Mouse (Mus musculus) G1E (cell line): Measurements from ENCODE around the gene Capzb.

ENCODE experiments used
- CTCF ChIP-seq: IDR thresholded peaks from 2 replicates; pipeline ENCODE4 v1.5.1; 2012; ENCODE audit warnings: low read depth, low read length, inconsistent platforms, mixed read lengths
- GATA1 ChIP-seq: IDR thresholded peaks from 2 replicates; pipeline ENCODE4 v1.6.1; 2012; ENCODE audit warnings: borderline replicate concordance, low read length, inconsistent platforms, mixed read lengths
- GATA2 ChIP-seq: IDR thresholded peaks from 2 replicates; pipeline ENCODE4 v1.6.1; 2012; ENCODE audit warnings: low read depth, low read length, inconsistent platforms, borderline replicate concordance
- TAL1 ChIP-seq: conservative IDR thresholded peaks from 2 replicates; pipeline ENCODE4 v1.6.1; 2012; ENCODE audit warnings: low read depth, low read length, inconsistent platforms, mixed read lengths

DNA sequence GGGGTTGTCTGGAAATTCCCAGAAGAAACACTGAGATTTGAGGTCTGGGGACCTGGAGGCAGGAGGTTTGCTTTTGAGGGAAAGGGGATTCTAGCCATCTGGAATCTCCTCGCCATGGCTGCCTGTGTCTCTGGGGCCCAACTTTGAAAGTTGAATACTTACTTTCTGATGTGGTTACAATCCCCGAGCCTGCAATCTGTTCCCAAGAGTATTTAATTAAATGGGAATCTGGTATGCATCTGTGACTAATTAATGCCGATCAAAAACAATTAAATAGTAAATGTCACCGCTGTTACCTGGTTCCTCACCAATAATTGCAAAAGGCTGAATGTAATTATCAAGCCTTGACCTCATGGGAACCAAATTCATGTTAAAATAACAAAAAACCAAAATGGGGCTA, 48.1 kb upstream of the Capzb start:
- no peak for TF ChIP-seq CTCF
- no peak for TF ChIP-seq TAL1
- TF ChIP-seq GATA1: no peak
- no peak for TF ChIP-seq GATA2
